Mouse (Mus musculus) neural tube, embryonic 15.5 days (tissue): ENCODE measurements around the gene Cyp2c37. TPM values are rescaled to one million over a fixed set of nuclear protein-coding genes. Genes with fewer than 3 reads are reported as not detected.
"Not testable (repeated sequence)": the region's sequence is repeated elsewhere in the genome, so short reads cannot be mapped to it uniquely, and the experiment has no call there.

ENCODE experiments used
- ATAC-seq: fragments of 200-750 bp; cut with Nextera tagmentation; 2 replicates; pipeline ENCODE4 v1.8.0; 2017; ENCODE audit warnings: mild to moderate bottlenecking, moderate TSS enrichment, moderate library complexity; ENCODE audit not compliant: low FRiP score
- H3K27ac ChIP-seq: fragments of 300-500 bp; sonication (generic); replicated peaks from 2 replicates; pipeline ENCODE4 v1.5.1; 2015; ENCODE audit warnings: mild to moderate bottlenecking, inconsistent platforms
- H3K27me3 ChIP-seq: fragments of 300-500 bp; sonication (generic); replicated peaks from 2 replicates; pipeline ENCODE4 v1.6.1; 2015; ENCODE audit warnings: inconsistent platforms
- H3K36me3 ChIP-seq: fragments of 300-500 bp; sonication (generic); 2 replicates; pipeline ENCODE4 v1.6.1; 2015; ENCODE audit warnings: inconsistent platforms
- H3K4me1 ChIP-seq: fragments of 300-500 bp; sonication (generic); 2 replicates; pipeline ENCODE4 v1.6.1; 2015; ENCODE audit warnings: inconsistent platforms
- H3K4me2 ChIP-seq: fragments of 300-500 bp; sonication (generic); 2 replicates; pipeline ENCODE4 v1.6.1; 2015; ENCODE audit warnings: inconsistent platforms, mild to moderate bottlenecking, moderate library complexity
- H3K4me3 ChIP-seq: fragments of 300-500 bp; sonication (generic); replicated peaks from 2 replicates; pipeline ENCODE4 v1.5.1; 2015; ENCODE audit warnings: mild to moderate bottlenecking, inconsistent platforms
- H3K9ac ChIP-seq: fragments of 300-500 bp; sonication (generic); replicated peaks from 2 replicates; pipeline ENCODE4 v1.6.1; 2015; ENCODE audit warnings: mild to moderate bottlenecking, inconsistent platforms
- H3K9me3 ChIP-seq: fragments of 300-500 bp; sonication (generic); replicated peaks from 2 replicates; pipeline ENCODE4 v1.6.1; 2016; ENCODE audit warnings: inconsistent platforms
- WGBS: fragments of 180-500 bp; shearing (Covaris S2); methylation state at CpG from one replicate; pipeline ENCODE4 v1.1.7; 2015; ENCODE audit warnings: mixed read lengths; 5-methylcytosine and 5-hydroxymethylcytosine counted together
- polyA plus RNA-seq: library from polyadenylated mRNA; unstranded; fragments of >200 nt; fragmentation: Nextera tagmentation; extraction: Ambion mirVana; gene quantifications from 2 replicates; pipeline ENCODE4 v1.2.1, GENCODE M21; 2015

Cyp2c37 gene
- polyA plus RNA-seq = not detected in 2 replicates

GRCm38 (mm10) chr19:39992140-39992539 is at the start of gene Cyp2c37:
Gene Cyp2c37, plus strand, starts transcription at chr19:39992424.
- not testable (repeated sequence) for H3K27ac ChIP-seq, H3K9me3 ChIP-seq, H3K4me1 ChIP-seq, ATAC-seq, H3K4me3 ChIP-seq, H3K27me3 ChIP-seq, H3K9ac ChIP-seq, H3K36me3 ChIP-seq, H3K4me2 ChIP-seq
- 96% methylated on average over 1 of the region's 1 CpGs for WGBS

DNA sequence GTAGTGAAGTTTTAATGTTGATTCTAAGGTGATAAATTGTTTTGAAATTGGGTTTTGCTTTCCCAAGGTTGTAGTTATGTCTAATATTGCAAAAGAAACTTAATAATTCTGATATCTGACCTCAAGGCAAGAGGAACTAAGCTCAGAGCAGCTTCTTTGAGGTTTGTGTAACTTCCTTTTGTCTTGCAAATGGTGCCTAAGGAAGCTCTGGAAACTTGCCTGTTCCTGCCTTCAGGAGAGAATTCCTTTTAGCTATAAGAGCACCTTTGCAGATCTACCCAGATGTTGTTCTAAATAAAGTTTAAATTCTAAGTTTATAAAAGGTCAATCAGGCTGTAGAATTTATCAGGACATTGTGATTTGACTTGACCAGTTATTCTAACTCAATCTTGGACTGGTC is 31.4 kb upstream of the Cyp2c37 start:
- not testable (repeated sequence) for H3K4me1 ChIP-seq, H3K4me2 ChIP-seq, H3K36me3 ChIP-seq, H3K27me3 ChIP-seq, ATAC-seq, H3K27ac ChIP-seq, H3K9ac ChIP-seq, H3K4me3 ChIP-seq, H3K9me3 ChIP-seq

- not testable (repeated sequence) for H3K9me3 ChIP-seq, H3K4me3 ChIP-seq, H3K27ac ChIP-seq, H3K36me3 ChIP-seq, ATAC-seq, H3K4me2 ChIP-seq, H3K27me3 ChIP-seq, H3K4me1 ChIP-seq, H3K9ac ChIP-seq
- 93% methylated on average over 3 of the region's 3 CpGs for WGBS
Measured at GRCm38 (mm10) chr19:39971096-39971495, 21.1 kb upstream of the Cyp2c37 start.

DNA sequence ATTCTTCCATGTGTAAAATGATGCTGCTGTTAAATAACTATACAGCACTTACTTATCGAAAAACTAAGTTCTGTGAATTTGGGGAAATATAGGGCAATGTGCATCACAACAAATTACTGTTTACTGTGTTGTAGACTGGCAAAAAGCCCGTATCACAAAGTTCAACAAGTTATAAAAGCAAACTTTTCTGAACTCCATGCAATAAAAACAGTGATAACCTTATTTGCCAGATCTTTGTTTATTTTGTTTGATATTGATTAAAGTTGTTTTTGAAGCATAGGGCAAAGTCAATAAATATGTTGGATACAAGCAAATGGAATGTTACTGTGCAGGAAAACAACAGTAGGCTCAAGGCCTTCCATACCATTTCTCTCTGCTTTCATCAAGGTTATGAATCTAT is 2.8 kb upstream of the Cyp2c37 start:
- no peaks in the 10 kb centered on the region for H3K36me3 ChIP-seq
- H3K9me3 ChIP-seq = no peaks in the 10 kb centered on the region
- no peaks in the 10 kb centered on the region for H3K27me3 ChIP-seq
- ATAC-seq = no peak
- WGBS = 72% methylated on average over 2 of the region's 2 CpGs
- no peak overlapping the region for H3K4me2 ChIP-seq
- no peak overlapping the region for H3K27ac ChIP-seq
- no peaks in the 10 kb centered on the region for H3K4me1 ChIP-seq
- no peak overlapping the region for H3K4me3 ChIP-seq
- no peak overlapping the region for H3K9ac ChIP-seq

Other genes with a start within 250 kb of the Cyp2c37 start
- gene Cyp2c40, start 179.6 kb upstream of the Cyp2c37 start, polyA plus RNA-seq = not detected in 2 replicates
- not detected in 2 replicates for gene Cyp2c69, start 105.6 kb upstream of the Cyp2c37 start, polyA plus RNA-seq
- not detected in 2 replicates for gene Cyp2c54, start 81.4 kb downstream of the Cyp2c37 start, polyA plus RNA-seq
- not detected in 2 replicates for gene Cyp2c50, start 97.3 kb downstream of the Cyp2c37 start, polyA plus RNA-seq
- gene Cyp2c70, start 194.9 kb downstream of the Cyp2c37 start, polyA plus RNA-seq = not detected in 2 replicates